Mouse (Mus musculus) pancreas, adult 10 weeks (tissue): ENCODE data around the gene Adcyap1r1. TPM values are rescaled to one million over a fixed set of nuclear protein-coding genes. Genes with fewer than 3 reads are reported as not detected.

Source experiments
- polyA plus RNA-seq: library from polyadenylated mRNA; stranded (reverse); fragments of 350-450 nt; fragmentation: Illumina TruSeq; extraction: RNeasy Lipid Tissue Mini Kit (QIAGEN cat#74804); gene quantifications from one replicate; pipeline ENCODE4 v1.2.3, GENCODE M21; 2015; ENCODE audit warnings: low read depth, low replicate concordance; ENCODE audit not compliant: insufficient read depth

The Adcyap1r1 gene
- polyA plus RNA-seq, result 4.5 TPM

DNA sequence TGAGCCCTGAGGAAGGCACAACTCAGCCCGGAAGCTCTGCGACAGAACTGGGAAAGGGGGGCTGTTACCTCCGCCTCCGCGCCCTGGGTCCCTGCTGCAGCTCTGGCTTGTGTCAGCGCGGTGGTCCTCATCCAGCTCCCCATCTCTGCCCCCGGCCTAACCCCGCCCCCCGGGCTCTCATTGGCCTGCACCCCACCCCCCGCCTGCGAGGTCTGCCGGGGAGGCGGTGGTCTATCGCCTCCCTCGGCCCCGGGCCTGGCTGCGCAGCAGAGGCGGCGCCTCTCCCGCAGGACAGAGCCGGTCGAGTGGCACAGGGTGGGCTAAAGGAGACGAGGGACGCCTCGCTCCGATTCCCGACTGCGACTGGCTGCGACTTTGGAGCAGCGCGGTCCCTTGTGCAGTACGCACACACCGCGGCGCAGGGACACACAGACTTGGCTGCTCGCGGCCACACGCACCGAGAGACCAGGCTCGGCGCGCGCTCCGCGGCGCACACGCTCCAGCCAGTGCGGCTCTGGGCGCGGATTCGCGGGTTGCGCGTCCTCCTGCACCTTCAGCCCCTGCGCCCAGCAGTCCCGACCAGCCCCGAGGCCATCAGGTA, at the start of gene Adcyap1r1:
Gene Adcyap1r1, plus strand, starts transcription at position 208 of the 601 bp plus-strand sequence.

Other genes with a start within 250 kb of the Adcyap1r1 start
- gene Mindy4, start 248.6 kb upstream of the Adcyap1r1 start, polyA plus RNA-seq, result 1.6 TPM
- 90.3 TPM for gene Aqp1, start 115.5 kb upstream of the Adcyap1r1 start, polyA plus RNA-seq
- gene Ghrhr, start 75.7 kb upstream of the Adcyap1r1 start, polyA plus RNA-seq, result not detected
- not detected for gene Neurod6, start 229.3 kb downstream of the Adcyap1r1 start, polyA plus RNA-seq